Mouse (Mus musculus) forebrain, embryonic 15.5 days (tissue): ENCODE results near the gene Cd37. TPM values are rescaled to one million over a fixed set of nuclear protein-coding genes. Genes with fewer than 3 reads are reported as not detected.
A peak's percentile ranks its signal among the peaks of the same experiment; 100 is the strongest.

Experiments used
- ATAC-seq: fragments of 200-750 bp; cut with Nextera tagmentation; replicated peaks from 2 replicates; pipeline ENCODE4 v1.8.0; 2017; ENCODE audit warnings: mild to moderate bottlenecking, moderate TSS enrichment, moderate library complexity
- H3K27ac ChIP-seq: fragments of 300-500 bp; sonication (generic); replicated peaks from 2 replicates; pipeline ENCODE4 v1.5.1; 2015; ENCODE audit warnings: mild to moderate bottlenecking, inconsistent platforms
- H3K27me3 ChIP-seq: fragments of 300-500 bp; sonication (generic); 2 replicates; pipeline ENCODE4 v1.6.1; 2015; ENCODE audit warnings: inconsistent platforms
- H3K36me3 ChIP-seq: fragments of 300-500 bp; sonication (generic); 2 replicates; pipeline ENCODE4 v1.6.1; 2015; ENCODE audit warnings: mild to moderate bottlenecking, inconsistent platforms
- H3K4me1 ChIP-seq: fragments of 300-500 bp; sonication (generic); 2 replicates; pipeline ENCODE4 v1.6.1; 2015; ENCODE audit warnings: inconsistent platforms
- H3K4me2 ChIP-seq: fragments of 300-500 bp; sonication (generic); replicated peaks from 2 replicates; pipeline ENCODE4 v1.6.1; 2015; ENCODE audit warnings: mild to moderate bottlenecking, inconsistent platforms
- H3K4me3 ChIP-seq: fragments of 300-500 bp; sonication (generic); 2 replicates; pipeline ENCODE4 v1.5.1; 2015; ENCODE audit warnings: mild to moderate bottlenecking, inconsistent platforms
- H3K9ac ChIP-seq: fragments of 300-500 bp; sonication (generic); replicated peaks from 2 replicates; pipeline ENCODE4 v1.6.1; 2015; ENCODE audit warnings: mild to moderate bottlenecking, inconsistent platforms
- H3K9me3 ChIP-seq: fragments of 300-500 bp; sonication (generic); 2 replicates; pipeline ENCODE4 v1.6.1; 2016; ENCODE audit warnings: inconsistent platforms
- WGBS: fragments of 180-500 bp; shearing (Covaris S2); methylation state at CpG from one replicate; pipeline ENCODE4 v1.1.7; 2015; ENCODE audit warnings: mixed read lengths; 5-methylcytosine and 5-hydroxymethylcytosine counted together
- polyA plus RNA-seq: library from polyadenylated mRNA; unstranded; fragments of >200 nt; fragmentation: Nextera tagmentation; extraction: Ambion mirVana; gene quantifications from 2 replicates; pipeline ENCODE4 v1.2.1, GENCODE M21; 2015

The Cd37 gene
- polyA plus RNA-seq, 1 experiment from 2014 or later = 1.6 TPM

DNA sequence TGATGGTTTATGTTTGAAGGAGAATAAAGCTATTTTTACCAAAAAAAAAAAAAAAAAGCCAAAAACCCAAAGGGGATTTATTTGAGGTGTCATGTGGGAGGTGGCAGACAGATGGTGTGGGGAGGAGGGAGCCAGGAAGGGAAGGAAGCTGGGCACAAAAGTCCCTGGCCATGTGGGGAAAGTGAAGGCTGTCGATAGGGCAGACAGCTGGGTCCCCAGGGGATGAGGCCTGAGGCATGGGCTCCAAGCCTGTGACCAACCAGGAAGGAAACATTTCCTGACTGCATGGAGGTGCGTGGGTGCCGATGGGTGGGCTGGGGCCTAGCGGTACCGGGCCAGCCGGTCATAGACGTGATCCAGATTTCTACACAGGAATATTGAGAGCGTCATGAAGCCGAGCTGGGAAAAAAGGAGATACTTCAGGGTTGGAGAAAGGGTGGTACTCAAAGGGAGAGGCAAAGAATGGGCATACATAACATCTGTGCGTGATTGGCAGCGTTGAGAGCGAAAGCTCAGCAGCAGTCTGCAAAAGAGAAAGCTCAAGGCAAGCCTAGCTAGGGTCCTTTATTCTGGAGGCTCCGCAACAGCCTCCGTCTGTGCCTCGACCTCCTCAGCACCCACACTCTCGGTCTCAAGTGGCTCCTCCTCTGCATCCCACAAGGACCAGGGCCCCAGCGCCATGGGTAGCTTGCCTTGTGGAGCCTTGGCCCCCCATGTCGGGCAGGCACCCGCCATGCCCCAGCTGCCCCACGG is 5.2 kb downstream of the Cd37 start:
- H3K4me3 ChIP-seq = peak overlapping the region; percentile 5; the same call in 1 of the 2 replicates
- peak overlapping the region; percentile 35 for H3K4me2 ChIP-seq
- peaks cover 6% of the 10 kb centered on the region for H3K36me3 ChIP-seq
- H3K9me3 ChIP-seq = no peaks in the 10 kb centered on the region
- 24% methylated on average over 20 of the region's 20 CpGs for WGBS
- peak; percentile 35; the same call in 1 of the 2 replicates for ATAC-seq
- peaks cover 25% of the 10 kb centered on the region for H3K4me1 ChIP-seq
- H3K9ac ChIP-seq = 0 out of 2 replicates have a peak overlapping the region, but pooled peaks have one; percentile 5
- H3K27me3 ChIP-seq = no peaks in the 10 kb centered on the region
- H3K27ac ChIP-seq = peak overlapping the region; percentile 81

DNA sequence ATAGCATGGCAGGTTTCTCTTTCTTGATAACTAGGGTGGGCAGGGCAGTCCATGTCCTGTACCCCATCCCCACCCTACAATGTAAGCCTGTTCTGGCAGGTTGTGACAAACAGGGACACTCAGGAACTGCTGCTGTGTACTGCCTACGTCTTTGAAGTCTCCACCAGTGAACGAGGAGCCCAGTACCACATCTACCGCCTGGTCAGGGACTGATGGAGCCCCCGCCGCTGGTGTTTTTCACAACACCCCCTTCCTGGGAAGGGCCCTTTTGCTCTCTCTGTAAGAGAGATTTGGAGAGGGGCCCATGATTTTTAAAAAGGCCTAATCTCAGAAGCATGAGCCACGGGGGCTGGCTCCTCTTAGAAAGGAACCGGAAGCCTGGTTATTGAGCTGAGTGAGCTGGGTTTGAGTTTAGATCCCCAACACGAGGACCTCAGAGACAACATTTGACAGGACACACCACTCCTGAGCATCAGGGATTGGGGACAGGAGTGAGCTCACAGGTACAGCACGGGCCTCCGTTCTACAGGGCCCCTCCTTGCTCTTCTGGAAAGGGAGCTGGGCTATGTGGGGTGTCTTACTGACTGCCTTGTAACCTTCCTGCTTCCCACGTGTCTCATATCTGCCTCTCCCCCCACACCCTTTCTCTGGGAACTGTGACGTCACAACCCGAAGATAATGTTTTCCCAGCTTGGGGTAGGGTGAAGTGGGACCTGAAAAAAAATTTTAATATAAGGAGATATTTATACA is 6.0 kb downstream of the Cd37 start:
- ATAC-seq = no peak
- H3K9ac ChIP-seq = no peak overlapping the region
- WGBS = 67% methylated on average over 13 of the region's 13 CpGs
- H3K4me1 ChIP-seq = peaks cover 25% of the 10 kb centered on the region
- peaks cover 14% of the 10 kb centered on the region for H3K36me3 ChIP-seq
- no peak overlapping the region for H3K4me3 ChIP-seq
- no peaks in the 10 kb centered on the region for H3K27me3 ChIP-seq
- H3K4me2 ChIP-seq = no peak overlapping the region
- peak overlapping the region; percentile 81 for H3K27ac ChIP-seq
- no peaks in the 10 kb centered on the region for H3K9me3 ChIP-seq

DNA sequence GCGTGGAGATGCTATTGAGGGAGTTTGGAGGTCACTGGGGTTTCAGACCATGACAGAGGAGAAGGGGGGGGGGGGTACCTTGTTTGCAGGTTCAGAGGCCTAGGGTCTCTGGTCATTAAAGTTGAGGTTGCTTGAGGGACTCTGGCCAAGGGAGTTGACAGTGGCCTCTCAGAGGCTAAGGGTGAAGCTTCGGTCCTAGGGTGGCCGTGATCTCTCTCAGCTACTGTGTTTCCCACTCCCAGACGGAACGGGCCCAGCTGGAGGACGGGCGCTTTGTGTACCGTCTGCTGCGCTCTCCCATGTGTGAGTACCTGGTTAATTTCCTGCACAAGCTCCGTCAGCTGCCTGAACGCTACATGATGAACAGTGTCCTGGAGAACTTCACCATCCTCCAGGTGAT is 7.0 kb downstream of the Cd37 start:
- 90% methylated on average over 11 of the region's 11 CpGs for whole genome bisulfite sequencing

DNA sequence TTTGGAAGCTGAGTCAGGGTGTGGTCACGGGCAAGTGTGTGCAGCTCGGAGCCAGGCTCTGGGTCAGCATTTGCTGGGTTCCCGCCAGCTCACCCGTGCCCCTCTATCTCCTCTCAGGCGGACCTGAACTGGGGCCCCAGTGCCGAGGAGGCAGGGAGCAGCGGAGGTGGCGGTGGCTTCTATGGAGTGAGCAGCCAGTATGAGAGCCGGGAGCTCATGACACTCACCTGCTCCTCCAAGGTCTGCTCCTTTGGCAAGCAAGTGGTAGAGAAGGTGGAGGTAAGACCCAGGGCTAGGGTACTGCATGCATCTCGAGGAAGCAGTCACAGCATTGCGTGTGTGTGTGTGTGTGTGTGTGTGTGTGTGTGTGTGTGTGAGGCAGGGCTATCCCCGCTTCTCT is 7.7 kb downstream of the Cd37 start:
- no peak overlapping the region for H3K4me2 ChIP-seq
- no peak overlapping the region for H3K9ac ChIP-seq
- H3K36me3 ChIP-seq = peaks cover 22% of the 10 kb centered on the region
- 82% methylated on average over 12 of the region's 12 CpGs for WGBS
- no peak overlapping the region for H3K4me3 ChIP-seq
- no peaks in the 10 kb centered on the region for H3K27me3 ChIP-seq
- H3K27ac ChIP-seq = no peak overlapping the region
- no peaks in the 10 kb centered on the region for H3K9me3 ChIP-seq
- ATAC-seq = no peak
- peaks cover 25% of the 10 kb centered on the region for H3K4me1 ChIP-seq

More for the DNA sequence above, 7.0 kb downstream of the Cd37 start:
- Histone ChIP-seq H3K4me1 (peaks cover 25% of the 10 kb centered on the region), H3K36me3 (peaks cover 14% of the 10 kb centered on the region), H3K4me3 (no peak overlapping the region), H3K4me2 (no peak overlapping the region), H3K27me3 (no peaks in the 10 kb centered on the region), H3K9ac (no peak overlapping the region), H3K9me3 (no peaks in the 10 kb centered on the region), H3K27ac (no peak overlapping the region)
- no peak for ATAC-seq

DNA sequence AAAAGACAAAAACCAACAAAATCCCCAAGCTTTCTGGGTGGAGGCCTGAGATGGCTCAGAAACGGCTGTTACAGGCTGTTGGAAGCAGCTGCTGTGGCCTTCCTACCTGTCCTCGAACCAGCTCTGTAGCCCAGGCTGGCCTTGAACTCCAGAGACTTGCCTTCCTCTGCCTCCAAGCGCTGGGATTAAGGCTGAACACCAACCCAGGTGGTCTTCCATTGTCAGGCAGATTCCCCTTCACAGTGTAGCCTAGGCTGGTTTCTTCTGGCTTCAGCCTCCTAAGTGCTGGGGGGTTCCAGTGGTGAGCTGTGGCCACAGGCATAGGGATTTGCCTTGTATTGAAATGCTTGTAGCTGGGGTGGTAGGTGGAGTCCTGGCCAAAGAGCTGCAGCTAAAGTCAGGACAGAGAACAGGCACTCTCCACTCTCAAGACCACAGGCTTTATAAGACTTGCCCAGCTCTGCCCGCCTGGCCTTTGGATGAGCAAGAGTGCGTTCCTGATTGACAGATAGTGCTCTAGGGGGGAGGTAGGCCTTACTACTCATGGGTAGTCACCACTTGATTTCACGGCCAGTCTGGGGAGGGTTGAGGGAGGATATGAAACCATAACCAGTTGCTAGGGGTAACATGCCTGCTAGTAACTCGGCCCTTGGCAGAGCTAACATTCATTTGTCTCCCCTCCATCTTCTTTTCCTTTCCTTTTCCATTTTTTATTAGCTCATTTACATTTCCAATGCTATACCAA is 9.3 kb downstream of the Cd37 start:
- H3K4me2 ChIP-seq = no peak overlapping the region
- H3K4me1 ChIP-seq = peaks cover 19% of the 10 kb centered on the region
- no peak overlapping the region for H3K9ac ChIP-seq
- H3K27me3 ChIP-seq = no peaks in the 10 kb centered on the region
- H3K4me3 ChIP-seq = no peak overlapping the region
- no peak overlapping the region for H3K27ac ChIP-seq
- no peaks in the 10 kb centered on the region for H3K9me3 ChIP-seq
- H3K36me3 ChIP-seq = peaks cover 23% of the 10 kb centered on the region
- WGBS = 89% methylated on average over 7 of the region's 7 CpGs
- no peak for ATAC-seq

DNA sequence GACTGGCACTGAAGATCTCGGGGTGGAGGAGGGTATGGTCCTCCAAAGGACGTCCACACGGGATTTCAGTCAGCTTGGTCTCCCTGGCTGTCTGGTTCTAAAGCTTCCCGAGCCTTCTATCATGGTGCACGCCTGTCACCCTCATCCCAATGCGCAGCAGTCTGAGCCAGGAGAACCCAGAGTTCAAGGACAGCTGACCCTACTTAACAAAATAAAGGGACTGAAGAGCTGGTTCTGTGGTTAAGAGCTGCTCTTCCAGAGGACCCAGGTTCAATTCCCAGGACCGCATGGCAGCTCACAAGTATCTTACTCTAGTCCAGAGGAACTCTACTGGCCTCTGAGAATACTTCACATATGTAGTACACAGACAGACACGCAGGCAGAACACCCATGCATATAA is 9.9 kb downstream of the Cd37 start:
- peaks cover 13% of the 10 kb centered on the region for H3K4me1 ChIP-seq
- ATAC-seq = no peak
- H3K36me3 ChIP-seq = peaks cover 25% of the 10 kb centered on the region
- no peak overlapping the region for H3K9ac ChIP-seq
- no peaks in the 10 kb centered on the region for H3K27me3 ChIP-seq
- no peaks in the 10 kb centered on the region for H3K9me3 ChIP-seq
- H3K4me3 ChIP-seq = no peak overlapping the region
- no peak overlapping the region for H3K4me2 ChIP-seq
- WGBS = 94% methylated on average over 8 of the region's 8 CpGs
- H3K27ac ChIP-seq = no peak overlapping the region

DNA sequence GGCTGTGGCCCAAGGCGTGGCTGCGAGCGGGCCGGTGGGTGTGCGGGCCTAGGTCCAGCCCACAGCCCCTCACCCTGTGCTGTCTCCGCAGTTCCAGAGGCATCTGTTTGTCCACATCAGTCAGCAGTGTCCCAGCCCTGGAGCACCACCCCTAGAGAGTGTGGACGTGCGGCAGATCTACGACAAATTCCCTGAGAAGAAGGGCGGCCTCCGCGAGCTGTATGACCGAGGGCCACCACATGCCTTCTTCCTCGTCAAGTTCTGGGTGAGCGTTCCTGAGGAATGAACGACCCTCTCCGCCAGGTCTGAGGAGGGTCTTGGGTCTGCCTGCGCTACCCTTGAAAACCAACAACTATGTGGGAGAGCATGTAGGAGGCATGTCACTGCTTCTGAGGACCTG is 10.4 kb downstream of the Cd37 start:
- H3K36me3 ChIP-seq = peaks cover 28% of the 10 kb centered on the region
- H3K27me3 ChIP-seq = no peaks in the 10 kb centered on the region
- H3K27ac ChIP-seq = no peak overlapping the region
- H3K4me2 ChIP-seq = no peak overlapping the region
- WGBS = 96% methylated on average over 18 of the region's 18 CpGs
- peaks cover 8% of the 10 kb centered on the region for H3K4me1 ChIP-seq
- no peaks in the 10 kb centered on the region for H3K9me3 ChIP-seq
- no peak overlapping the region for H3K4me3 ChIP-seq
- no peak for ATAC-seq
- H3K9ac ChIP-seq = no peak overlapping the region

DNA sequence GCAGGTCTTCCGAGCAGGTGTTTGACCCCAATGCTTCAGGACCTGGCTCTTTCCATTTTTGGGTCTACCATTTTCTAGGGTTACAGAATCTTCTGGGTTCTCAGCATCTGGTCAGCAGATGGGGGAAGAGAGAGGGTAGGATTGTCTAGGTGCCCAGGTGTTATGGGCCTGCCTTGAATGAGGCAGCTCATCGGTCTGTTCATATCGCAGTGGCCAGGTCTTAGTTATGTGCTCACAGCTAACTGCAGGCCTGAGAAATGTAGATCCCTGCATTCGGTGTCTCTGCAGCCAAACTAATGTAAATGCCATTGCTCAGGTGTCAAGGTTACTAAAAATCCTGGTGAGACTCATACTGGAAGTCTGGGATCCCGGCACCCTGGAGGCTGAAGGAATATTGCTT is 12.5 kb downstream of the Cd37 start:
- no peak overlapping the region for H3K4me2 ChIP-seq
- no peak overlapping the region for H3K9ac ChIP-seq
- no peaks in the 10 kb centered on the region for H3K27me3 ChIP-seq
- H3K36me3 ChIP-seq = peaks cover 26% of the 10 kb centered on the region
- no peak for ATAC-seq
- no peak overlapping the region for H3K27ac ChIP-seq
- no peak overlapping the region for H3K4me3 ChIP-seq
- no peaks in the 10 kb centered on the region for H3K4me1 ChIP-seq
- 97% methylated on average over 5 of the region's 5 CpGs for WGBS
- H3K9me3 ChIP-seq = no peaks in the 10 kb centered on the region

DNA sequence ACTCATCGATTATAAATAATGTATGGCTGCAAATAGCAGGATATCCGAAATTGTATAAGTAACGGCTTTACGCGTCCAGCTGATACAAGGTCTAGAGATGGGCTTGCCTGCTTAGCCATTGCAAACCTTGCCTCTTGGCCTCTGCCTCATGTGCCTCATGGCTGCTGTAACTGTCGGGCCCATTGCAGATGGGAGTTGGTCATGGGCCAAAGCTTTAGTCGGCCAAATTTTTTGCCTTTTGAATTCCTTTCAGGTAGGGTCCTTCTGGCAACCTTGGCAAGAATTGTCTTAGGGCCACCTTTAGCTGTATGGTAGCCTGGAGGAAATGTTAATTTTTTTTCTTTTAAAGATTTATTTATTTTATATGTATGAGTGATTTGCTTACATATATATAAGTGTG is 14.1 kb downstream of the Cd37 start:
- H3K4me1 ChIP-seq = no peaks in the 10 kb centered on the region
- peaks cover 32% of the 10 kb centered on the region for H3K36me3 ChIP-seq
- H3K4me3 ChIP-seq = no peak overlapping the region
- H3K27ac ChIP-seq = no peak overlapping the region
- no peak overlapping the region for H3K9ac ChIP-seq
- ATAC-seq = no peak
- WGBS = 88% methylated on average over 7 of the region's 7 CpGs
- H3K9me3 ChIP-seq = no peaks in the 10 kb centered on the region
- H3K4me2 ChIP-seq = no peak overlapping the region
- no peaks in the 10 kb centered on the region for H3K27me3 ChIP-seq

DNA sequence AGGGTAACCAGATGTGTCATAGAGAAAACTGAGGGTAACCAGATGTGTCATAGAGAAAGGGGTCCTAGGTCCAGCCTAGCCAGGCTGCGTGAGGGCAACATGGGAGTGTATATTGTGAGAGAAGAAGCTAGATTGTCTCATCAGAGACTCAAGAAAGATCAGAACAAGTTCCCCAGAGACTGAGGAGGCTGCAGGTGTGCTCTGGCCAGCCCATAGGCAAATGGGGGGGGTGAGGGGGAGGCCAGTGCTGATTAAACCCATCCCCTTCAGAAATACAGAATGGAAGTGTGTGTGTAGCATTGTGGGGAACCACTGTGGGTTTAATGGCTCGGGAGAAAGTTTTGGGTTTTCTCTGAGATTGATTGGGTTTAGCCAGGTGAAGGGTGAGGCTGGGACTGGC is 17.2 kb downstream of the Cd37 start:
- H3K27me3 ChIP-seq = no peaks in the 10 kb centered on the region
- 87% methylated on average over 2 of the region's 2 CpGs for WGBS
- no peak overlapping the region for H3K27ac ChIP-seq
- no peak for ATAC-seq
- peaks cover 16% of the 10 kb centered on the region for H3K4me1 ChIP-seq
- H3K9ac ChIP-seq = no peak overlapping the region
- peaks cover 18% of the 10 kb centered on the region for H3K36me3 ChIP-seq
- no peaks in the 10 kb centered on the region for H3K9me3 ChIP-seq
- no peak overlapping the region for H3K4me2 ChIP-seq
- H3K4me3 ChIP-seq = no peak overlapping the region

DNA sequence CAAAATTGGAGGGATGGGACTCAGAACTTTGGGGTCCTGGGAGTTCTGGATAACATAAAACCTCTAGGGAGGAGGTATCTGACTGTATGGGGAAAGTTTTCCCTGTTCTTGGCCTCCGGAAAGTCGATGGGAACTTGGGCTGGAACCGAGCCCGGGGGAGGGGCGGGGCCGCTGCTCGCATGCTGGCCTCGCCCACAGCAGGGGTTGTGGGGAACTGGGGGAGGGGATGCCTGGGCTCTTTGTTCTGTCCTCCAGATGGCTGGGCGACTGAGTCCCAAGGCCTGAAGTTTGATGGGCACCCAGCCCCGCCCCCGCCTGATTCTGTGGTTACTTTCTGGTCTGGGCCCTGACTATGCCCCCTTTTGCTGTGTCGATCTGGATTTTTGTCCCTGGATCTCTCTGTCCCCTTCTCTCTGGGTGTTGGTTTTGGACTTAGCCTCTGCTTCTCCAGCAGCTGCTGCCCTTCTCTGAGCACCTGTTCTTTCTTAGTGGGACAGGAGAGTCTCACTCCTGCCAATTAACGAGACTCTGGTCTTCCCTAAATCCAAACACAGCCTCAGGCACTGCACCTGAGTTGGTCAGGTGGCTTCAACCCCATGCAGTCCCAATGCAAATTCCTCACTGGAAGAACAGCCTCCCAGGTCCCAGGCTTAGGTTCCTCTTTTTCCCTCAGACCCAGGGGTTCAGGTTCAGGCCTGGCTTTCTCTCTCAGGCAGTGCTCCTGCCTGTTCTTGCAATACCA is 22.3 kb downstream of the Cd37 start:
- peak; percentile 80 for ATAC-seq
- Histone ChIP-seq H3K4me2 (peak overlapping the region; percentile 91), H3K9ac (peak overlapping the region; percentile 72), H3K27me3 (peaks cover 5% of the 10 kb centered on the region; the same call in 1 of the 2 replicates), H3K27ac (peak overlapping the region; percentile 78), H3K9me3 (no peaks in the 10 kb centered on the region), H3K4me1 (peaks cover 29% of the 10 kb centered on the region), H3K4me3 (peak overlapping the region; percentile 52), H3K36me3 (peaks cover 6% of the 10 kb centered on the region; the same call in 1 of the 2 replicates)
- under 1% methylated on average over 13 of the region's 13 CpGs for WGBS
